Mouse (Mus musculus) G1E (cell line): ENCODE results near the gene Fa2h.

ENCODE experiments used
- CTCF ChIP-seq: IDR thresholded peaks from 2 replicates; pipeline ENCODE4 v1.5.1; 2012; ENCODE audit warnings: low read depth, low read length, inconsistent platforms, mixed read lengths
- GATA1 ChIP-seq: IDR thresholded peaks from 2 replicates; pipeline ENCODE4 v1.6.1; 2012; ENCODE audit warnings: borderline replicate concordance, low read length, inconsistent platforms, mixed read lengths
- GATA2 ChIP-seq: IDR thresholded peaks from 2 replicates; pipeline ENCODE4 v1.6.1; 2012; ENCODE audit warnings: low read depth, low read length, inconsistent platforms, borderline replicate concordance
- TAL1 ChIP-seq: conservative IDR thresholded peaks from 2 replicates; pipeline ENCODE4 v1.6.1; 2012; ENCODE audit warnings: low read depth, low read length, inconsistent platforms, mixed read lengths

DNA sequence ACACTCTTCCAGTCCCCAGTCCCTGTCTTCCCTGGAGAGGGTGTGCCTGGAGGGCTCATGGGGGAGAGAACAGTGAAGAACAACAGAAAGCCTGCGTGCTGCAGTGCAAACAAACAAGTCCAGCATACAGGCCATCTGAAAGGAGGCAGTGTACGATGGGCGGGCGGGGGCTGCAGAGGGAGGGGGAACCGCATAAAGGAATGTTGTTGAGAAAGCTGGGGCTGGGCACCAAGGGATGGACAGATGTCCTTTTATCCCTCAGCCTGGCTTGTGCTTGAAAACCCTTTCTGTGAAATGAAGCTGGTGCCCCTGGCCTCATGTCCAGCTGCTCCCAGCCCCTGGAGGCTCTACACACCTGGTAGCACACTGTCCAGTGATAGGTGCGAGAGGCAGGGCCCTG lies 18.4 kb downstream of the Fa2h start:
- TF ChIP-seq CTCF (no peak), GATA2 (no peak), TAL1 (no peak), GATA1 (no peak)
